Mouse (Mus musculus) stomach, adult 2 months (tissue): ENCODE measurements around the gene Sulf2. TPM values are rescaled to one million over a fixed set of nuclear protein-coding genes. Genes with fewer than 3 reads are reported as not detected.

Experiments used
- polyA plus RNA-seq: library from polyadenylated mRNA; depleted of rRNA; stranded (reverse); fragments of >200 nt; gene quantifications from 2 replicates; pipeline ENCODE4 v1.2.3, GENCODE M21; 2012; rRNA removed

The Sulf2 gene
- polyA plus RNA-seq, result 15.2 and 21.3 TPM in 2 replicates

GRCm38 (mm10) chr2:166155454-166155815 lies at the start of gene Sulf2:
Gene Sulf2 (minus strand): TSS chr2:166155663.

Other genes starting within 250 kb of the Sulf2 start
- 14.1 and 15.8 TPM in 2 replicates for gene Ncoa3, start 163.0 kb downstream of the Sulf2 start, polyA plus RNA-seq